Mouse (Mus musculus): ENCODE results near the gene Tph2. TPM values are rescaled to one million over a fixed set of nuclear protein-coding genes. Genes with fewer than 3 reads are reported as not detected.

The Tph2 gene
- polyA plus RNA-seq, 1 experiment from 2014 or later = 0.17 TPM

DNA sequence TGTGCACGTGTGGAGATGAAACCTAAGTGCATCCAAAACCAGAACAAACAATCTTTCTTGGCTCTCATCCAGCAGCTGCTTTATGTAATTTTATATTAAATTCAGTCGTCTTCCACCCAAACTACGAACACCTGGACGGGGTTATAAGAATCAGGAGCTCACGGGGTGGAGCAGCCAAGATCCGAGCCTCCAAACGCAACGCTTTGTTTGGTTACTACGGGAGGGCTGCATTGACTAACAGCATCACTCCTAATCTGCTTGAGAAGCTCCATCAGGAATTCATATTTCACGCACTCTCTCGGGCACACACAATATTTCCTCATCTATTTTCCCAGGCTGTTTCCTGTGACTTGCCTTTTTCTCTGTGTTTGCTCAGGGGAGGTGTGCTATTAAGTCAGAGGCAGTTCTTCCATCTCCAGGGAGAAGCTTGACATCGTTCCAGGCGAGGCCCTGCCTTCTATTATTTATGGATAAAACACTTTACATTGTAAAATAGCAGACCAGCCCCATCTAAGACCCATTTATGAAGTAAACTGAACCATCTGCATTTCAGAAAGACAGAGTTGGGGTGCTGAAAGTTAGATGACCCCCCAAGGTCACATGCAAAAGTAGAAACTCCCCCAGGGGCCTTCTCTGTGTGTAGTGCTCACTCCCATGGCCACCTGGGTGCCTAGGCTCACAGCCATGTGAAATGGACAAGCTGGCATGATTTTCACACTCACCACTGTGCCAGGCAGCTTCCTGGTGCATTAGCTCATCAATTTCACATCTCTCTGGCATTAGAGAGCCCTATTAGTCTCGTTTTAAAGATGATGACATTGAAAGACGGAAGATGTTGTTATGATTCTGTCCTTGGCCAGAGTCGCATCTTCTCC is 76.9 kb downstream of the Tph2 start:
- no peak for DNase-seq (ENCODE audit: low spot score)
- no peaks in the 10 kb centered on the region for H3K4me1 ChIP-seq (replicated peaks)
- no peaks in the 10 kb centered on the region for H3K27me3 ChIP-seq (ENCODE audit: insufficient read depth, poor library complexity, severe bottlenecking)
- H3K9me3 ChIP-seq = no peaks in the 10 kb centered on the region
- no peaks in the 10 kb centered on the region for H3K36me3 ChIP-seq
- 89% methylated on average over 16 of the region's 16 CpGs for WGBS
- no peak overlapping the region for H3K4me3 ChIP-seq
- no peak overlapping the region for H3K27ac ChIP-seq

DNA sequence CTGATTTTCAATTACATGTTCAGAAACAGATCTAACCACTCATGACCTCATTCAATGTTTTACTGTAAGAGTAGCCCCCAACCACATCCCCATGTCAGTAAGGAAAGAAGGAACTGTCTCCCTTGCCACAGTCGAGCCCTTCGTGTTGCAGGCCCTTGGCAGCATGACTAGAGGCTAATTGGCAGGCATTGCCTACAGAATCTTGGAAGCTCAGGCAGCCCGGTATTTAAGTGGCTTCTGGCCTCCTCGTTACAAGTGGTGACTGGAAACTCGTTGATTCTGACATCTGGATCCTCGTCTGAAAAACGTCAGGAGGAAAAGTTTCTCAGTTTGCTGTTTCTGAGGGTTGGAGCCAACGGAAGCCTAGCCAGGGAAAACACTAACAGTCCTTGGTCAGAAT is 80.6 kb downstream of the Tph2 start:
- Histone ChIP-seq H3K27me3 (ENCODE audit: insufficient read depth, poor library complexity, severe bottlenecking) (no peaks in the 10 kb centered on the region), H3K27ac (no peak overlapping the region), H3K4me1 (replicated peaks) (no peaks in the 10 kb centered on the region), H3K9me3 (no peaks in the 10 kb centered on the region), H3K36me3 (no peaks in the 10 kb centered on the region), H3K4me3 (no peak overlapping the region)
- 88% methylated on average over 8 of the region's 8 CpGs for WGBS
- DNase-seq (ENCODE audit: low spot score) = no peak

GRCm38 (mm10) chr10:115099890-115100580 is 84.8 kb downstream of the Tph2 start:
- no peak for DNase-seq (ENCODE audit: low spot score)
- Histone ChIP-seq H3K4me3 (no peak overlapping the region), H3K4me1 (replicated peaks) (no peaks in the 10 kb centered on the region), H3K9me3 (no peaks in the 10 kb centered on the region), H3K36me3 (no peaks in the 10 kb centered on the region), H3K27ac (no peak overlapping the region), H3K27me3 (ENCODE audit: insufficient read depth, poor library complexity, severe bottlenecking) (no peaks in the 10 kb centered on the region)
- 83% methylated on average over 9 of the region's 9 CpGs for WGBS

- peak; percentile 31 for DNase-seq (ENCODE audit: low spot score)
- H3K36me3 ChIP-seq = no peaks in the 10 kb centered on the region
- 21% methylated on average over 5 of the region's 5 CpGs for WGBS
- H3K4me3 ChIP-seq = no peak overlapping the region
- no peaks in the 10 kb centered on the region for H3K9me3 ChIP-seq
- no peaks in the 10 kb centered on the region for H3K4me1 ChIP-seq (replicated peaks)
- no peak overlapping the region for H3K27ac ChIP-seq
- no peaks in the 10 kb centered on the region for H3K27me3 ChIP-seq (ENCODE audit: insufficient read depth, poor library complexity, severe bottlenecking)
These were observed 87.7 kb downstream of the Tph2 start for GRCm38 (mm10) chr10:115097163-115097562.

GRCm38 (mm10) chr10:115096191-115096590 is 88.6 kb downstream of the Tph2 start:
- H3K27me3 ChIP-seq (ENCODE audit: insufficient read depth, poor library complexity, severe bottlenecking) = no peaks in the 10 kb centered on the region
- no peaks in the 10 kb centered on the region for H3K4me1 ChIP-seq (replicated peaks)
- DNase-seq (ENCODE audit: low spot score) = no peak
- H3K4me3 ChIP-seq = no peak overlapping the region
- H3K9me3 ChIP-seq = no peaks in the 10 kb centered on the region
- no peak overlapping the region for H3K27ac ChIP-seq
- 83% methylated on average over 1 of the region's 1 CpGs for WGBS
- no peaks in the 10 kb centered on the region for H3K36me3 ChIP-seq

DNA sequence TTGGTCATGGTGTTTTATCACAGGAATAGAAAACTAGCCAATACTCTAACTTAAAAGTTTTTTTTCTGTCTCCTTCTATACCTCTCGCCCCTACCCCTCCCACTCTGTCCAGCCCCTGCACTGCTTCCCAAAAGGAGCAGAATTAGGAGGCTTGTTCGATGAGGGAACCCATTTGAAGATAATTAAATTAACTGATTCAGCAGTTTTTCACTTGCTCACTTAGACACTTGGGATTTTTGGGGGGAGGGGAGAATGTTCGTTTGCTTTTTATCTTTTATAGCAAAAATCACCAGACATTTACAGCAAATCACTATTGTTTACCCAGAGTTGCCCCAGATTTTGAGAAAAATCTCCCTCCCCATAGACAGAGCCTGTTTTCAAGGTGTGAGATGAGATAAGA is 106.6 kb downstream of the Tph2 start:
- 80% methylated on average over 3 of the region's 3 CpGs for WGBS

GRCm38 (mm10) chr10:115069123-115069911 is 115.5 kb downstream of the Tph2 start:
- Histone ChIP-seq H3K9me3 (no peaks in the 10 kb centered on the region), H3K27ac (no peak overlapping the region), H3K4me1 (replicated peaks) (no peaks in the 10 kb centered on the region), H3K27me3 (ENCODE audit: insufficient read depth, poor library complexity, severe bottlenecking) (no peaks in the 10 kb centered on the region), H3K4me3 (no peak overlapping the region), H3K36me3 (no peaks in the 10 kb centered on the region)
- no peak for DNase-seq (ENCODE audit: low spot score)
- WGBS = 77% methylated on average over 8 of the region's 8 CpGs

More for the DNA sequence above, 106.6 kb downstream of the Tph2 start:
- no peaks in the 10 kb centered on the region for H3K4me1 ChIP-seq (replicated peaks)
- H3K4me3 ChIP-seq = no peak overlapping the region
- no peak for DNase-seq (ENCODE audit: low spot score)
- H3K27me3 ChIP-seq (ENCODE audit: insufficient read depth, poor library complexity, severe bottlenecking) = no peaks in the 10 kb centered on the region
- H3K36me3 ChIP-seq = no peaks in the 10 kb centered on the region
- H3K27ac ChIP-seq = no peak overlapping the region
- H3K9me3 ChIP-seq = no peaks in the 10 kb centered on the region

GRCm38 (mm10) chr10:115063936-115064335 is 120.9 kb downstream of the Tph2 start:
- DNase-seq (ENCODE audit: low spot score) = no peak
- Histone ChIP-seq H3K27me3 (ENCODE audit: insufficient read depth, poor library complexity, severe bottlenecking) (no peaks in the 10 kb centered on the region), H3K9me3 (no peaks in the 10 kb centered on the region), H3K4me1 (replicated peaks) (no peaks in the 10 kb centered on the region), H3K36me3 (no peaks in the 10 kb centered on the region), H3K27ac (no peak overlapping the region), H3K4me3 (no peak overlapping the region)
- 89% methylated on average over 7 of the region's 7 CpGs for WGBS

DNA sequence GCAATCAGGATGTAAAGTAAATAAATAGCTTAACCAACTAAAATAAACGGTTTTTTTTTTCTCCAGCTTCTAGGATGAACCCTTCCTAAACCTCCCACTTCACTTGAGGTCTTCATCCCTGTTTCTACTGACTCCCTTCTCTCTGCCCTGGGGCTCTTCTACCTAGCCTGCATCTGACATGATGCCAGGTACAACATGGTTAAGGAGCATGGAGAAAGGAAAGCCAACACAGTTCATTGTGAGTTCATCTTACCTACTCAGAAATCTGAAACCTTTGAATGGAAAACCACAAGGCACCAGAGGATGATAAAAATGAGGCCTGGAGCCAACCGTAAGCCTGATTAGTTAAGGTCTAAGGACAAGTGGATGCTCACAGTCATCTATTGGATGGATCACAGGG is 123.3 kb downstream of the Tph2 start:
- Histone ChIP-seq H3K9me3 (no peaks in the 10 kb centered on the region), H3K36me3 (no peaks in the 10 kb centered on the region), H3K4me1 (replicated peaks) (no peaks in the 10 kb centered on the region), H3K4me3 (no peak overlapping the region), H3K27me3 (ENCODE audit: insufficient read depth, poor library complexity, severe bottlenecking) (no peaks in the 10 kb centered on the region), H3K27ac (no peak overlapping the region)
- WGBS = 73% methylated on average over 2 of the region's 2 CpGs
- DNase-seq (ENCODE audit: low spot score) = no peak

- no peak overlapping the region for H3K27ac ChIP-seq
- no peaks in the 10 kb centered on the region for H3K4me1 ChIP-seq (replicated peaks)
- 77% methylated on average over 7 of the region's 7 CpGs for WGBS
- H3K27me3 ChIP-seq (ENCODE audit: insufficient read depth, poor library complexity, severe bottlenecking) = no peaks in the 10 kb centered on the region
- H3K9me3 ChIP-seq = no peaks in the 10 kb centered on the region
- H3K36me3 ChIP-seq = no peaks in the 10 kb centered on the region
- DNase-seq (ENCODE audit: low spot score) = no peak
- H3K4me3 ChIP-seq = no peak overlapping the region
These were observed 124.1 kb downstream of the Tph2 start for GRCm38 (mm10) chr10:115060759-115061158.

DNA sequence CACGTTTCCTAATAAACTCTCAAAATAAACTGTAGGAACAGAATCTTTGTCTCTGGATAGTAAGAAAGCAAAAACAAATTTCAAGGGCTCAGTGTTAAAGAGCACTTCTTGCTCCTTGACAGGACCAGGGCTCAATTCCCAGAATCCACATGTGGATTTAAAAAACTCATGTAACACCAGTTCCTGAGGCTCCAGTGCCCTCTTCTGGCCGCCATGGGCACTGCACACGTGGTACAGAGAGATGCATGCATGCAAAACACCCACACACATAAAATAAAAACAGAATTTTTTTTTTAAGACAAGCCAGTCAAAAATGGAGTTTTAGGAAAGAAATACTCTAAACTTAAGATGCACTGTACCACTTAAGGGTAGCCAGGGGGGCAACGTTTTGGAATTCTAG is 133.2 kb downstream of the Tph2 start:
- no peaks in the 10 kb centered on the region for H3K36me3 ChIP-seq
- H3K27me3 ChIP-seq (ENCODE audit: insufficient read depth, poor library complexity, severe bottlenecking) = no peaks in the 10 kb centered on the region
- no peak overlapping the region for H3K4me3 ChIP-seq
- WGBS = 55% methylated on average over 4 of the region's 4 CpGs
- no peak overlapping the region for H3K27ac ChIP-seq
- H3K9me3 ChIP-seq = no peaks in the 10 kb centered on the region
- no peaks in the 10 kb centered on the region for H3K4me1 ChIP-seq (replicated peaks)
- no peak for DNase-seq (ENCODE audit: low spot score)

- H3K4me1 ChIP-seq (replicated peaks) = no peaks in the 10 kb centered on the region
- no peaks in the 10 kb centered on the region for H3K36me3 ChIP-seq
- H3K9me3 ChIP-seq = no peaks in the 10 kb centered on the region
- no peaks in the 10 kb centered on the region for H3K27me3 ChIP-seq (ENCODE audit: insufficient read depth, poor library complexity, severe bottlenecking)
- no peak overlapping the region for H3K27ac ChIP-seq
- H3K4me3 ChIP-seq = no peak overlapping the region
- no peak for DNase-seq (ENCODE audit: low spot score)
- WGBS = 91% methylated on average over 12 of the region's 12 CpGs
These were observed 134.1 kb downstream of the Tph2 start for GRCm38 (mm10) chr10:115050674-115051073.

DNA sequence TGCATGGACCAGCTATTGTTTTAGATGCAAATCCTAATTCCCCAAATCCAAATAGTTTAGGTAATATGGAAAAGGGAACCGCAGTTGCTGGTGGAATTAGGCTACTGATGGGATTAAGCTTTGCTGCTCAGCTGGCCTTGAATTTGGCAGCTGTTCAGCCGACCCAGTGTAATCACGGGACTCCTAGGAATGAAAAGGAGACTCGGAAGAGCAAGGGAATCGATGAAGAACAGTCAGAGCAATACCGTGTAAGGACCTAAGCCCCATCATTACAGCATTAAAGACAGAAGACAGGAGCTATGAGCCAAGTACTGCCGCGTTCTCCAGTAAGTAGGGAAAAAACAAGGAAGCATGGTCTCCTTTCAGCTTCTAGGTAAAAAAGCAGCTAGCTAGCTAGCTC is 134.6 kb downstream of the Tph2 start:
- H3K27me3 ChIP-seq (ENCODE audit: insufficient read depth, poor library complexity, severe bottlenecking) = no peaks in the 10 kb centered on the region
- 78% methylated on average over 8 of the region's 8 CpGs for WGBS

More for the DNA sequence above, 134.6 kb downstream of the Tph2 start:
- Histone ChIP-seq H3K9me3 (no peaks in the 10 kb centered on the region), H3K4me1 (replicated peaks) (no peaks in the 10 kb centered on the region), H3K27ac (no peak overlapping the region), H3K36me3 (no peaks in the 10 kb centered on the region), H3K4me3 (no peak overlapping the region)
- DNase-seq (ENCODE audit: low spot score) = no peak

All from hindbrain, embryonic 10.5 days (tissue).